Mouse (Mus musculus): ENCODE measurements around the gene Tsen2. TPM values are rescaled to one million over a fixed set of nuclear protein-coding genes. Genes with fewer than 3 reads are reported as not detected.

The Tsen2 gene
- polyA plus RNA-seq, 1 experiment, result 21.4 TPM

- TF ChIP-seq POLR2A (IDR thresholded peaks at IDR 0.05; ENCODE audit: extremely low read depth, insufficient read depth, low read length) (no peak), CTCF (IDR thresholded peaks at IDR 0.05; ENCODE audit: extremely low read depth, insufficient read depth, low read length) (no peak)
- no peak overlapping the region for H3K4me3 ChIP-seq (ENCODE audit: insufficient read depth, low read length)
- no peak overlapping the region for H3K27ac ChIP-seq (ENCODE audit: insufficient read depth, low read length)
- H3K4me1 ChIP-seq (ENCODE audit: control insufficient read depth, insufficient read depth, low read length), result no peaks in the 10 kb centered on the region
Measured at GRCm38 (mm10) chr6:115591692-115592359, 47.4 kb downstream of the Tsen2 start.

GRCm38 (mm10) chr6:115592458-115592857 lies 48.0 kb downstream of the Tsen2 start, which contains the start of gene Mkrn2os:
TSS of gene Mkrn2os (minus strand) at chr6:115592576.
- Histone ChIP-seq H3K27ac (ENCODE audit: insufficient read depth, low read length) (no peak within 1 kb of the TSS), H3K4me3 (ENCODE audit: insufficient read depth, low read length) (no peak within 1 kb of the TSS), H3K4me1 (ENCODE audit: control insufficient read depth, insufficient read depth, low read length) (no peaks in the 10 kb centered on the region)
- TF ChIP-seq POLR2A (IDR thresholded peaks at IDR 0.05; ENCODE audit: extremely low read depth, insufficient read depth, low read length) (no peak), CTCF (IDR thresholded peaks at IDR 0.05; ENCODE audit: extremely low read depth, insufficient read depth, low read length) (no peak)

- no peak for TF ChIP-seq CTCF (IDR thresholded peaks at IDR 0.05; ENCODE audit: extremely low read depth, insufficient read depth, low read length)
- TF ChIP-seq POLR2A (IDR thresholded peaks at IDR 0.05; ENCODE audit: extremely low read depth, insufficient read depth, low read length), result no peak
- Histone ChIP-seq H3K4me1 (ENCODE audit: control insufficient read depth, insufficient read depth, low read length) (no peaks in the 10 kb centered on the region), H3K27ac (ENCODE audit: insufficient read depth, low read length) (no peak overlapping the region), H3K4me3 (ENCODE audit: insufficient read depth, low read length) (no peak overlapping the region)
Measured at GRCm38 (mm10) chr6:115593252-115593651, 48.8 kb downstream of the Tsen2 start.

- TF ChIP-seq POLR2A (IDR thresholded peaks at IDR 0.05; ENCODE audit: extremely low read depth, insufficient read depth, low read length), result no peak
- TF ChIP-seq CTCF (IDR thresholded peaks at IDR 0.05; ENCODE audit: extremely low read depth, insufficient read depth, low read length), result no peak
- Histone ChIP-seq H3K27ac (ENCODE audit: insufficient read depth, low read length) (no peak overlapping the region), H3K4me1 (ENCODE audit: control insufficient read depth, insufficient read depth, low read length) (no peaks in the 10 kb centered on the region), H3K4me3 (ENCODE audit: insufficient read depth, low read length) (no peak overlapping the region)
Measured at GRCm38 (mm10) chr6:115594463-115594862, 50.0 kb downstream of the Tsen2 start.

- Histone ChIP-seq H3K4me1 (ENCODE audit: control insufficient read depth, insufficient read depth, low read length) (no peaks in the 10 kb centered on the region), H3K4me3 (ENCODE audit: insufficient read depth, low read length) (no peak overlapping the region), H3K27ac (ENCODE audit: insufficient read depth, low read length) (no peak overlapping the region)
- TF ChIP-seq CTCF (IDR thresholded peaks at IDR 0.05; ENCODE audit: extremely low read depth, insufficient read depth, low read length), result no peak
- TF ChIP-seq POLR2A (IDR thresholded peaks at IDR 0.05; ENCODE audit: extremely low read depth, insufficient read depth, low read length), result no peak
Measured at GRCm38 (mm10) chr6:115595667-115596066, 51.2 kb downstream of the Tsen2 start.

- Histone ChIP-seq H3K4me1 (ENCODE audit: control insufficient read depth, insufficient read depth, low read length) (peaks cover 1% of the 10 kb centered on the region; the same call in 1 of the 2 replicates), H3K27ac (ENCODE audit: insufficient read depth, low read length) (no peak overlapping the region), H3K4me3 (ENCODE audit: insufficient read depth, low read length) (peak overlapping the region; percentile 78; the same call in 1 of the 2 replicates)
- no peak for TF ChIP-seq CTCF (IDR thresholded peaks at IDR 0.05; ENCODE audit: extremely low read depth, insufficient read depth, low read length)
- TF ChIP-seq POLR2A (IDR thresholded peaks at IDR 0.05; ENCODE audit: extremely low read depth, insufficient read depth, low read length), result no peak
Measured at GRCm38 (mm10) chr6:115601322-115601714, 56.9 kb downstream of the Tsen2 start.

DNA sequence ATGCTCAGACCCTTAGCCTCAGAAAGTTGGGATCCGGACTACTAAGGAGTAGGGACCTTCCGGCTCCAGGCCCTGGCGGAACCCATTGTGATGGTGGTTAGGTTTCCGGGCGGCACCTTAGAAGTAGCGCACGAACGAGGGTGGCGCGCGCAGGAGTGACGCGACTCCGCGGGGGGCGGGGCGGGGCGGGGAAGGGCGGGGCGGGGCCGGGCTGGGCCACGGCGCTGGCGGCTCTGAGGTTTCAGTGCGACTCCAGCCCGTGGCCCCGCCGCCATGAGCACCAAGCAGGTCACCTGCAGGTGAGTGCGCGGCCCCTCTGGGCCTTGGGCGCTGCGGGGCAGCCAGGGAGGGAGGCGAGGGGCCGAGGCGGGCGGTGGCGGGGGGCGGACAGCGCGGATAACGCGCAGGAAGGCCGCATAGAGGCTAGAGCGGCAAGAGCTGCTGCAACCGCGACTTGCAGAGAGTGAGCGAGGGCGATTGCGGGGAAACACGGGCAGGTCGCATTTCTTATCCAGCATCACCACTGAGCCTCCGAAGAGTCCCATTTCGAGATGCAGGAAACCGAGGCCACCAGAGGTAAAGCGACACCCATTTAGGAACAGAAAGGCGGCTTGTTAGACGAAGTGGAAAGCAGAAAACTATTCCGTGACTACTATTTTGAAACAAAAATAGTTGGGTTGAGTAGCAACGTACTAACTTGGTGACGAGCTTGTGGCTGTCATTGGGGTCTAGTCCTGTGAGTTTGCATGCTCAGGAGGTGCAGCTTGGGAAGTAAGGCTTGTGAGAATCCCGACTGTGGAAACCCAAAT lies 57.5 kb downstream of the Tsen2 start, which contains the start of gene Mkrn2:
Gene Mkrn2 (plus strand): TSS at position 188 of the 809 bp plus-strand sequence.
- peak within 1 kb of the TSS; percentile 78 for H3K4me3 ChIP-seq (ENCODE audit: insufficient read depth, low read length)
- H3K27ac ChIP-seq (ENCODE audit: insufficient read depth, low read length), result no peak within 1 kb of the TSS
- peaks cover 6% of the 10 kb centered on the region for H3K4me1 ChIP-seq (ENCODE audit: control insufficient read depth, insufficient read depth, low read length)
- TF ChIP-seq POLR2A (IDR thresholded peaks at IDR 0.05; ENCODE audit: extremely low read depth, insufficient read depth, low read length) (0 out of 2 replicates have a peak, but pooled peaks have one; percentile 44), CTCF (IDR thresholded peaks at IDR 0.05; ENCODE audit: extremely low read depth, insufficient read depth, low read length) (no peak)

- H3K4me1 ChIP-seq (ENCODE audit: control insufficient read depth, insufficient read depth, low read length), result peaks cover 13% of the 10 kb centered on the region
Measured at GRCm38 (mm10) chr6:115606461-115606860, 62.0 kb downstream of the Tsen2 start.

GRCm38 (mm10) chr6:115607429-115607828 lies 63.0 kb downstream of the Tsen2 start:
- no peak for TF ChIP-seq POLR2A (IDR thresholded peaks at IDR 0.05; ENCODE audit: extremely low read depth, insufficient read depth, low read length)
- TF ChIP-seq CTCF (IDR thresholded peaks at IDR 0.05; ENCODE audit: extremely low read depth, insufficient read depth, low read length), result no peak
- H3K4me3 ChIP-seq (ENCODE audit: insufficient read depth, low read length), result no peak overlapping the region
- peaks cover 13% of the 10 kb centered on the region for H3K4me1 ChIP-seq (ENCODE audit: control insufficient read depth, insufficient read depth, low read length)
- peak overlapping the region; percentile 67; the same call in 1 of the 2 replicates for H3K27ac ChIP-seq (ENCODE audit: insufficient read depth, low read length)

More at GRCm38 (mm10) chr6:115606461-115606860, 62.0 kb downstream of the Tsen2 start:
- TF ChIP-seq POLR2A (IDR thresholded peaks at IDR 0.05; ENCODE audit: extremely low read depth, insufficient read depth, low read length), result no peak
- TF ChIP-seq CTCF (IDR thresholded peaks at IDR 0.05; ENCODE audit: extremely low read depth, insufficient read depth, low read length), result no peak
- H3K4me3 ChIP-seq (ENCODE audit: insufficient read depth, low read length), result no peak overlapping the region
- no peak overlapping the region for H3K27ac ChIP-seq (ENCODE audit: insufficient read depth, low read length)
